Mouse (Mus musculus) gastrocnemius, postnatal 10 days (tissue): ENCODE data around the gene Gpn1. TPM values are rescaled to one million over a fixed set of nuclear protein-coding genes. Genes with fewer than 3 reads are reported as not detected.
"Not testable (repeated sequence)": the region's sequence is repeated elsewhere in the genome, so short reads cannot be mapped to it uniquely, and the experiment has no call there.

Experiments used
- DNase-seq: peaks from one replicate; pipeline ENCODE4 v3.0.0; 2021; ENCODE audit warnings: mixed read lengths
- long read RNA-seq, 2 experiments: library from polyadenylated mRNA; stranded (forward); transcript quantifications; one replicate each; pipeline ENCODE4 v2.0.0; 2021
- total RNA-seq, 2 experiments: library from RNA; stranded (reverse); gene quantifications; 2 replicates each; pipeline ENCODE4 v1.2.3; 2021

The Gpn1 gene
- total RNA-seq: 10 to 100 TPM; 19.9 to 22.0 TPM
- long read RNA-seq, experiment 1, transcript Gpn1-201 (14 exons, 3,144 nt): major isoform, 59 of 64 reads
- long read RNA-seq, experiment 1, partial matches to known transcripts: 0 of 64 reads
- long read RNA-seq, experiment 1, other reads (novel, unspliced or antisense): 5 of 64 reads
- long read RNA-seq, experiment 2, transcript Gpn1-201 (14 exons, 3,144 nt): major isoform, 57 of 61 reads
- long read RNA-seq, experiment 2, partial matches to known transcripts: 0 of 61 reads
- long read RNA-seq, experiment 2, other reads (novel, unspliced or antisense): 4 of 61 reads

GRCm38 (mm10) chr5:31494513-31495297, at the start of gene Gpn1:
TSS of gene Gpn1 (plus strand) at chr5:31494741.
- DNase-seq: peak; percentile 85

DNA sequence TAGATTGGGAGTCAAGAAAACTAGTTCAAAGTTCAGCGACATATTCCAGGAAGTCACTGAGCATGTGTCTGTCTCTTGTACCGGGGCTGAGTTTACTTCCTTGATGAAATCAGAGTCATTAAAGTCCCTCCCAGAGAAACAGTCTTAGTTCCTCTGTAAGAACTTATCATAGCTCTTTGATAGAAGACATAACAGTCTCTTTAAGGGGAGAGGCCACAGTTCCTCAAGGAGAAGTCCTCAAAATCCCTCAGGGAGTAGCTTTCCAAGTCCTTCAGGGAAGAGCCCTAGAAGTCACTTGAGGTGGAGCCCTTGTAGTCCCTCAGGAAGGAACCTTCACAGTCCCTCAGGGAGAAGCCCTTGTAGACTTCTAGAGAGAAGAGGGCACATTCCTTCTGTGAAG, 43.2 kb upstream of the Gpn1 start:
- DNase-seq: no peak

- peak; percentile 82 for DNase-seq
Observed at GRCm38 (mm10) chr5:31451878-31452561, 42.5 kb upstream of the Gpn1 start, which contains the start of gene Zfp512. TSS of gene Zfp512 (plus strand) at chr5:31452431.

DNA sequence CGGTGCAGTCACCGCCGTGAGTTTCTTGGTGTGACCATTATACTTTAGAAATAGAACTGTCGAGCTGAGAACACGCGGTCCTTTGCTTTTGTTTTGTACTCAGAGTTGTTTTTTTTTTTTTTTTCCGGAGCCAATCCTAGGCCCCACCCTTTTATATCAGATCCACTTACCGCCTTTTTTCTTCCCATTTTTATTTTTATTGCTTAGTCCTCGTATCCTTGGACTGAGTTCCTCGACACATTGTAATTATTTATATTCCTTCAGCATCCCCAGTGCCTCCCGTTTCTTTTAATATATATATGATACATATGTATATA, 42.0 kb upstream of the Gpn1 start:
- DNase-seq: no peak

DNA sequence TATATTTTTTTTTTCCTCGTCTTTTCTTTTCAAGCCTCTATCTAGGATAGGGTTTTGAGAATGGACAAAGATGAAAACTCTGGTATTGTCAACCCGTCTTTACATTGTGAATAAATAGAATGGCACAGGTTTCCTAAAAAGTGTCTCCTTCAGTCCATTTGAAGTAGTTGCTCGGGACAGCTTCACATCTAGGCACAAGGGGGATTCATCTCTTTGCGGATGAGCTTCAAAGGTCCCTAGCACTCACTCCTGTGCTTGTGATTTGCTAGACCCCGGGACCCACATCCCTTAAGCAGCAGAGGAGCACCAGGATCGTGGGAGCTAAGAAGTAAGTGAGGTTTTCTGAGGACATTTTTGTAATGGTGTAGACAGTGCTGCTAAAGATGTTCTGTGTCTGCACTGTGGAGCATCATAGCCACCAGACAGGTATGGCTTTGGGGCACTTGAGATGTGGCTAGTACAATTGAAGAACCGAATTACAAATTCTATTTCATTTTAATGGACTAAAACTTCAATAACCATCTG, 41.6 kb upstream of the Gpn1 start:
- no peak for DNase-seq

- DNase-seq: no peak
Observed at GRCm38 (mm10) chr5:31467798-31468197, 26.7 kb upstream of the Gpn1 start.

DNA sequence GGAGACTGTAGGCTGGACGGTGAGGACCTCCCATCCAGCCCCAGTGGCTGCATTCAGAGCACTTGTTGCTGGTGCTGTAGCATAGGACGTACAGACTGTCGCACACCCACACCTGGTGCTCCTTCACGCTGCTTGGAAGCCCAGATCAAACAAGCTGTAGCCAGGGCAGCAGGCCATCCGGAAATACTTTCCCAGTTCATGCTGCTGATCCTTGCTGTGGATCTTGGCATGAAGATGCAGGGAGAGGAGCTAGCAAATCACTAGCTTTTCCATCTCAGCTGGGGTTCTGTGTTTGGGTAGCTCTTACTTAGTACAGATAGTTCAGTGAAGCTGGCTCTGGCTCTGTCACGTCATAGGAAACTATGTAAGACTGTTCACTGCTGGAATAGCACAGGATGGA, 24.8 kb upstream of the Gpn1 start:
- DNase-seq: no peak

DNA sequence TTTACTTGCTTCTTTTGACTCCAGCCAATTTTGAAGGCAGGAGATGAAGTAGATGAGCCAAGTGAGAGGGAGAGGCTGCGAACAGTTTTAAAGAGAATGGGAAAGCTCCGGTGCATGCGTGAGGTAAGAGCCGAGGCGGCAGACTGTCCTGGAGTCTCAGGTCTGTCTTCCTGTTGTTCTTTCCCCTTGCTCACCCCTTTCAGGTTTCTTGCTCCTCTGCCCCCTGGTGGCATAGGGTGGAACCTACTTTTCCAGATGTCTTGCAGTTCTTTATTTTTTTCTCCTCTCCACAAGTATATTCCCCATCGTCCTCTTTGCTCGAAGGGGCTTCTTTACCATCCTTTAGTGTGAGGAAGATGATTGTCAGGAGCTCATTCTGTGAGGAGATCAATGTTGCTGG, 24.2 kb upstream of the Gpn1 start:
- DNase-seq: peak; percentile 67

GRCm38 (mm10) chr5:31480536-31480935, 14.0 kb upstream of the Gpn1 start:
- DNase-seq: no peak

- DNase-seq: no peak
Observed at GRCm38 (mm10) chr5:31485440-31485839, 9.1 kb upstream of the Gpn1 start, which contains the start of gene 4930548H24Rik. TSS of gene 4930548H24Rik (plus strand) at chr5:31485740.

DNA sequence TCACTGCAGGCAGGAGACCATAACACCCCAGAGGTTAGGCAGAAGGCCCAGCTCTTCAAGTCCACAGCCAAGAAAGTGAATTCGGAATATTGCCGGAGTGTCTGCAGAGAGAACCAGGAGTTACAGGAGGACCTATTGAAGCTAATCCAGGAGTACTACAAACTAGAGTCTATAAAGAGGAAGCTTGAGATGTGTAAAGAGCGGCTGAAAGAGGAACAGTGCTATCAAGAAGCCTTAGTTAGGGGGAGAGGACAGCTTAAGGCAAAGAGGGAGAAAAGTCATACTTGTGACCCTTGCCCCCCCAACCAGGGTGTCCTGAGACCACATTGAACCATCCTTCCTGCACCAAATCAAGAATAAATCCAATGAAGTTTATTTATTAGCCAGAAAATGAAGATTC, 6.7 kb upstream of the Gpn1 start:
- no peak for DNase-seq

- DNase-seq: no peak
Observed at GRCm38 (mm10) chr5:31489116-31489769, 5.3 kb upstream of the Gpn1 start.

DNA sequence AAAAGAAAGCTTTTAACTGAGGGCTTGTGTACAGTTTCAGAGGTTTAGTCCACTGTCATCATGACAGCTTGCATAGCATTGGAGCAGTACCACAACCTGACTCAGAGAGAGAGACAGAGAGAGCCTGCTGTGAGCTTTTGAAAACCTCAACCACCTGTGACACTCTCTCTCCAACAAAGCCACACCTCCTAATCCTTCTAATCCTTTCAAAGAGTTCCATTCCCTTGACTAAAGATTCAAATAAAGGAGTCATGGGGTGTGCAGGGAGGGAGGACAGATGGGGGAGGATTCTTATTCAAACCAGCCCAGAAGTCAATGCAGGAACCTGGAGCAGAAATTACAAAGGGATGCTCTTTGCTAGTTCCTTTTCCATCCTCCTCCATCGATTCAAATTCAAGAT, 2.5 kb upstream of the Gpn1 start:
- DNase-seq: no peak

- DNase-seq: no peak
Observed at GRCm38 (mm10) chr5:31504843-31505242, 10.3 kb downstream of the Gpn1 start.

GRCm38 (mm10) chr5:31512481-31512880, 17.9 kb downstream of the Gpn1 start:
- DNase-seq: no peak

DNA sequence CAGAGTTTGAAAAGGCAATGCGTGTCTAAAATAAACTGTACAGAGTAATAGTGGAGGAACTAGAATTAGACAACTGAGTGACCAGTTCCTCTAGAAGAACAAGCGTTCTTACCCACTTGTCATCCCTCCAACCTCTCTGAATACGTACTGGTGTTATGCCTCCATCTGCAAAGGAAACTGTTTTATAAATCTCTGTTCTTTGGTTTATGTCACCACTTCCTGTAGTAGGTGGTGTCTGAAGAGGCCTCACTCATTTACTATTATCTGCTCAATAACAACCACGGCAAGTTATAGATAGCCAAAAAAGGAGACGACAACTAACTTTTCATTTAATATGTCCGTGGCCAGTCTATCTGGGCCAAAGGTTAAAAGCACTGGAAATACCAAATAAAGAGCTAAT, 26.0 kb downstream of the Gpn1 start:
- DNase-seq: no peak

GRCm38 (mm10) chr5:31526354-31527116, 32.0 kb downstream of the Gpn1 start, which contains the start of gene Slc4a1ap:
TSS of gene Slc4a1ap (plus strand) at chr5:31526995.
- DNase-seq: peak; percentile 73

DNA sequence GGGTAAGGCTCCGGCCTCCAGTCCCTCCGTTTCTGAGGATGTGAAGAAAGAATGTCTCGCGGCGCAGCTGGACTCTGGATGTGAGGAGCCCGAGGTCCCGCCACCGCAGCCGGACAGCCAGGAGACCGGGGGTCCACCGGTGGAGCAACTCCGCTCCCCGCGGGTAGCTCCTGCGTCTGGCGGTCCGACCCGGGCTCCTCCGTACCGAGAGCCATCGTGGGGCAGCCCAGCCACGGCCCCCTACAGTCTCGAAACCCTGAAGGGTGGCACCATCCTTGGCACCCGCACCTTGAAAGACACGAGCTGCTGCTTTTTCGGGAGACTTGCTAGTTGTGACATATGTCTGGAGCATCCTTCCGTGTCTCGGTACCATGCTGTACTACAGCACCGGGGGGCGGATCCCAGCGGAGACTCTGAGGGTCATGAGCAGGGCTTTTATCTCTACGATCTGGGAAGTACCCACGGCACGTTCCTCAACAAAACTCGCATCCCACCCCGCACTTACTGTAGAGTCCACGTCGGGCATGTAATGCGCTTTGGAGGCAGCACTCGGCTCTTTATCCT, 32.7 kb downstream of the Gpn1 start:
- DNase-seq: no peak

GRCm38 (mm10) chr5:31527707-31528106, 33.2 kb downstream of the Gpn1 start, which contains the start of gene Supt7l:
TSS of gene Supt7l (minus strand) at chr5:31527807.
- not testable (repeated sequence) for DNase-seq

- DNase-seq: no peak
Observed at GRCm38 (mm10) chr5:31528560-31528959, 34.0 kb downstream of the Gpn1 start.

DNA sequence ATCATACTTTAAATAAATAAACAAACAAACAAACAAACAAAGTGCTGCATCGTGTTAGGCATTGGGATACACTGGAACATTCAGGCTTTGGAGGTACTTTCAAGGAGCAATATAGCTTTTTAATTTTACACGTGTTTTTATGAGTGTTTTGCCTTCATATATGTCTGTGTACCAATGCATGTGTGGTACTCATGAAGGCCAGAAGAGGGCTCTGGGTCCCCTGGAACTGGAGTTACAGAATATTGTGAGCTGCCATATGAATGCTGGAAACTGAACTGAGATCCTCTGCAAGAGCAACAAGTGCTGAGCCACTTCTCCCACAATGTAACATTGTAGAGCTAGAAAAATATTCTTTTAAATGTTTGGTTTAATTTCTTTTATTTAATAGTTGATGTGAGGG, 40.7 kb downstream of the Gpn1 start:
- no peak for DNase-seq
